Mouse (Mus musculus) liver, adult 2 months (tissue): Measurements from ENCODE around the gene Ispd. TPM values are rescaled to one million over a fixed set of nuclear protein-coding genes. Genes with fewer than 3 reads are reported as not detected.

Experiments
- DNase-seq: peaks from one replicate; pipeline ENCODE4 v3.0.0-alpha.2; 2011; ENCODE audit warnings: low read depth, low spot score; ENCODE audit errors: extremely low read depth
- H3K27ac ChIP-seq: fragments of 200-500 bp; replicated peaks from 2 replicates; pipeline ENCODE4 v1.5.1; 2012; ENCODE audit warnings: low read depth, mild to moderate bottlenecking, control low read depth, inconsistent platforms, low read length; ENCODE audit not compliant: insufficient read depth
- H3K27me3 ChIP-seq: fragments of 200-500 bp; 2 replicates; pipeline ENCODE4 v1.6.1; 2012; ENCODE audit warnings: mild to moderate bottlenecking, moderate library complexity, low read length, inconsistent platforms; ENCODE audit not compliant: control insufficient read depth, insufficient read depth
- H3K36me3 ChIP-seq: fragments of 200-500 bp; 2 replicates; pipeline ENCODE4 v1.6.1; 2012; ENCODE audit warnings: low read length, inconsistent platforms; ENCODE audit not compliant: control insufficient read depth, insufficient read depth
- H3K4me1 ChIP-seq: fragments of 200-500 bp; 2 replicates; pipeline ENCODE4 v1.6.1; 2011; ENCODE audit warnings: low read length; ENCODE audit not compliant: control insufficient read depth, insufficient read depth
- H3K4me3 ChIP-seq: fragments of 200-500 bp; 2 replicates; pipeline ENCODE4 v1.5.1; 2011; ENCODE audit warnings: low read depth, mild to moderate bottlenecking, control low read depth, low read length, moderate library complexity; ENCODE audit not compliant: insufficient read depth
- H3K79me2 ChIP-seq: fragments of 200-500 bp; 2 replicates; pipeline ENCODE4 v1.6.1; 2012; ENCODE audit warnings: inconsistent platforms, mild to moderate bottlenecking, low read length, moderate library complexity; ENCODE audit not compliant: control insufficient read depth, insufficient read depth
- H3K9ac ChIP-seq: fragments of 200-500 bp; 2 replicates; pipeline ENCODE4 v1.6.1; 2012; ENCODE audit warnings: low read depth, mild to moderate bottlenecking, control low read depth, inconsistent platforms, low read length
- CTCF ChIP-seq: fragments of 200-500 bp; IDR thresholded peaks from 2 replicates; pipeline ENCODE4 v1.5.1; 2011; ENCODE audit warnings: low read depth, low read length, control low read depth
- POLR2A ChIP-seq: fragments of 200-500 bp; IDR thresholded peaks from 2 replicates; pipeline ENCODE4 v1.6.1; 2011; ENCODE audit warnings: low read length, control low read depth; ENCODE audit not compliant: insufficient read depth; ENCODE audit errors: extremely low read depth
- WGBS: fragments of 180-500 bp; shearing (Covaris S2); methylation state at CpG from one replicate; pipeline ENCODE4 v1.1.7; 2018; 5-methylcytosine and 5-hydroxymethylcytosine counted together
- polyA plus RNA-seq: library from polyadenylated mRNA; depleted of rRNA; stranded (reverse); fragments of >200 nt; gene quantifications from 2 replicates; pipeline ENCODE4 v1.2.3, GENCODE M21; 2012
- total RNA-seq: library from RNA; depleted of rRNA; stranded (reverse); fragments of >200 nt; gene quantifications from 2 replicates; pipeline ENCODE4 v1.2.3, GENCODE M21; 2014

Ispd gene
- total and polyA plus RNA-seq, 2 experiments: 1.2 to 3.6 TPM

DNA sequence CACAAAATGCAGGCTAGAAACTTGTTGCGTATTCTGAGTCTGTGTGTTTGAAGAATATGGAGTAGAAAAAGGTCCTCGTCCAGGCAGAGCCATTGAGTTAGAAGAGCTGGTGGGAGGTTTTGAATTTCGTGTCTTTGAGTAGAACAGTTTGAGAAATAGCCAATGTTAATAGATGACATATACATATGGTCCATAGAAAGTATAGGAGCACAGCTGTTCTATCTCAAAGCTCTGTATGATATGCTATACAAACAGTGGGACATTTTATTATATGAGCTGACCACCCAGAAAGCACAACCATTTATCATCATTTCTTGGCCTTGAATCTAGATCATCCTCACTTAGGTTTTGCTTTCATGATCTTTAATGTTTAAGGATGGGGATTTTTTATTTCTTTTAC lies 116.3 kb downstream of the Ispd start:
- WGBS: 85% methylated on average over 3 of the region's 3 CpGs
- TF ChIP-seq POLR2A (no peak), CTCF (no peak)

GRCm38 (mm10) chr12:36507111-36507903 lies 126.1 kb downstream of the Ispd start:
- Histone ChIP-seq H3K79me2 (no peaks in the 10 kb centered on the region), H3K36me3 (no peaks in the 10 kb centered on the region), H3K4me3 (no peak overlapping the region), H3K9ac (no peak overlapping the region), H3K27me3 (no peaks in the 10 kb centered on the region), H3K27ac (no peak overlapping the region), H3K4me1 (no peaks in the 10 kb centered on the region)
- WGBS: 93% methylated on average over 7 of the region's 7 CpGs
- TF ChIP-seq CTCF (no peak), POLR2A (no peak)
- no peak for DNase-seq

More for the DNA sequence above, 116.3 kb downstream of the Ispd start:
- no peaks in the 10 kb centered on the region for H3K4me1 ChIP-seq
- no peak overlapping the region for H3K9ac ChIP-seq
- DNase-seq: no peak
- H3K27ac ChIP-seq: no peak overlapping the region
- H3K4me3 ChIP-seq: no peak overlapping the region
- H3K79me2 ChIP-seq: no peaks in the 10 kb centered on the region
- H3K27me3 ChIP-seq: no peaks in the 10 kb centered on the region
- no peaks in the 10 kb centered on the region for H3K36me3 ChIP-seq

- no peaks in the 10 kb centered on the region for H3K36me3 ChIP-seq
- no peak for DNase-seq
- TF ChIP-seq CTCF: no peak
- TF ChIP-seq POLR2A: no peak
- no peaks in the 10 kb centered on the region for H3K27me3 ChIP-seq
- no peak overlapping the region for H3K27ac ChIP-seq
- no peaks in the 10 kb centered on the region for H3K79me2 ChIP-seq
- 82% methylated on average over 10 of the region's 10 CpGs for WGBS
- H3K4me3 ChIP-seq: no peak overlapping the region
- no peak overlapping the region for H3K9ac ChIP-seq
- no peaks in the 10 kb centered on the region for H3K4me1 ChIP-seq
Observed at GRCm38 (mm10) chr12:36509954-36510642, 128.8 kb downstream of the Ispd start.

DNA sequence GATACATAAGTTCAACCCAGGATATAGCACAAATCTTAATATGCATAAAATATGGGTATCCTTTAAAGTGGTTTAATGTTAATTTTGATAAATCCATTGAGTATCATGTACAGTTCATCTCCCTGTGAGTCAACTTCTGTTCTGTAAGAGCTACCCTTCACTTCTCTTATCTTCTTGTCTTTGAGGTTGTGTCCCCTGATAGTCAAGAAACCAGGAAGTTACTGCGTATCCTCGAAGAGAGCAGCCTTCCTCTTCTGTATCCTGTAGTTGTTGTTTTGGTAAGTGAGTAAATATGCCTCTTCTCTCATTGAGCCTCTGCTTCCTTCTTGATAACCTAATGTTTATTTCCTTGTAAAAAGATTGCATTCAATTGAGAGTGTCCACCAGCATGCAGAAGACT lies 140.5 kb downstream of the Ispd start:
- Histone ChIP-seq H3K27me3 (no peaks in the 10 kb centered on the region), H3K27ac (no peak overlapping the region), H3K4me3 (no peak overlapping the region), H3K4me1 (peaks cover 3% of the 10 kb centered on the region; the same call in 1 of the 2 replicates), H3K79me2 (no peaks in the 10 kb centered on the region), H3K9ac (no peak overlapping the region), H3K36me3 (no peaks in the 10 kb centered on the region)
- DNase-seq: peak; percentile 22
- WGBS: 63% methylated on average over 2 of the region's 2 CpGs
- TF ChIP-seq POLR2A (no peak), CTCF (no peak)

DNA sequence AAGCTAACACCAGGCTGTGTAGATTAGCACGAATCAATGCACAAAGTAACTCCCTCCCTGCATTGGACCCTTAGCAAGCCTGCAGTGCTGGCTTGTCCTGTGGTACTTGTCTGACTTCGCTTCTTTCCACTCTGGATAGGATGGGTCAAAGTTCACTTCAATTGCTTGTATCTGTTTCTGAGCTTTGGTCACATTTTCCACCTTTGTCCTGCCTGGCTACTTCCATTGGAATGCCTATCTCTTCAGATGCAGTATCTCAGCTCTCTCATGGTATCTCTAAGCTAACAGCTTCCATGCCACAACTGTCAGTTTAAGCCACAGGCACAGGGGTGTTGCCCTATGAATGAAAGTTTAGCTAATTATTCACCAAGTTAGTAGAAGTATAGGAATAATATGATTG lies 142.3 kb downstream of the Ispd start:
- TF ChIP-seq POLR2A (no peak), CTCF (no peak)
- peak; percentile 47 for DNase-seq
- Histone ChIP-seq H3K27me3 (no peaks in the 10 kb centered on the region), H3K36me3 (no peaks in the 10 kb centered on the region), H3K4me1 (peaks cover 3% of the 10 kb centered on the region; the same call in 1 of the 2 replicates), H3K4me3 (no peak overlapping the region), H3K27ac (no peak overlapping the region), H3K79me2 (no peaks in the 10 kb centered on the region), H3K9ac (no peak overlapping the region)
- WGBS: 72% methylated on average over 2 of the region's 2 CpGs

- Histone ChIP-seq H3K27me3 (no peaks in the 10 kb centered on the region), H3K4me1 (no peaks in the 10 kb centered on the region), H3K27ac (no peak overlapping the region), H3K79me2 (no peaks in the 10 kb centered on the region), H3K36me3 (no peaks in the 10 kb centered on the region), H3K9ac (no peak overlapping the region), H3K4me3 (no peak overlapping the region)
- WGBS: 89% methylated on average over 2 of the region's 2 CpGs
- no peak for DNase-seq
- TF ChIP-seq CTCF (no peak), POLR2A (no peak)
Observed at GRCm38 (mm10) chr12:36530920-36531319, 149.7 kb downstream of the Ispd start.
